Mouse (Mus musculus) MEL-GATA-1-ER (cell line): ENCODE results near the gene Pipox.

Experiments
- DNase-seq: peaks from one replicate; pipeline ENCODE4 v3.0.0-alpha.2; 2012; ENCODE audit warnings: low read depth; ENCODE audit errors: extremely low read depth

The Pipox gene

GRCm38 (mm10) chr11:77850401-77851244 lies 43.3 kb downstream of the Pipox start:
- no peak for DNase-seq

- no peak for DNase-seq
These were observed 44.7 kb downstream of the Pipox start for GRCm38 (mm10) chr11:77849151-77849550.

- DNase-seq, result no peak
These were observed 45.8 kb downstream of the Pipox start for GRCm38 (mm10) chr11:77848131-77848530.

GRCm38 (mm10) chr11:77847599-77848128 lies 46.2 kb downstream of the Pipox start:
- DNase-seq, result no peak

- no peak for DNase-seq
These were observed 50.0 kb downstream of the Pipox start for GRCm38 (mm10) chr11:77843906-77844200.

- no peak for DNase-seq
These were observed 50.6 kb downstream of the Pipox start for GRCm38 (mm10) chr11:77843068-77843905.

- DNase-seq, result no peak
These were observed 53.2 kb downstream of the Pipox start for GRCm38 (mm10) chr11:77840523-77841245.

- no peak for DNase-seq
These were observed 56.0 kb downstream of the Pipox start for GRCm38 (mm10) chr11:77837856-77838255.

GRCm38 (mm10) chr11:77836751-77837150 lies 57.1 kb downstream of the Pipox start:
- DNase-seq, result no peak

- no peak for DNase-seq
These were observed 57.6 kb downstream of the Pipox start for GRCm38 (mm10) chr11:77836290-77836689.

- no peak for DNase-seq
These were observed 58.8 kb downstream of the Pipox start for GRCm38 (mm10) chr11:77835109-77835508.

- no peak for DNase-seq
These were observed 61.4 kb downstream of the Pipox start for GRCm38 (mm10) chr11:77832541-77832940.

- no peak for DNase-seq
These were observed 63.0 kb downstream of the Pipox start for GRCm38 (mm10) chr11:77830875-77831274.
